Mouse (Mus musculus) CH12.LX (cell line): ENCODE data around the gene Zfyve28.

Source experiments
- HCFC1 ChIP-seq: IDR thresholded peaks from 2 replicates; pipeline ENCODE4 v1.6.1; 2012; ENCODE audit warnings: low read depth, mild to moderate bottlenecking, inconsistent platforms, low read length, improper control_type of control experiment
- NELFE ChIP-seq: IDR thresholded peaks from 2 replicates; pipeline ENCODE4 v1.6.1; 2011; ENCODE audit warnings: low read depth, low read length, improper control_type of control experiment

DNA sequence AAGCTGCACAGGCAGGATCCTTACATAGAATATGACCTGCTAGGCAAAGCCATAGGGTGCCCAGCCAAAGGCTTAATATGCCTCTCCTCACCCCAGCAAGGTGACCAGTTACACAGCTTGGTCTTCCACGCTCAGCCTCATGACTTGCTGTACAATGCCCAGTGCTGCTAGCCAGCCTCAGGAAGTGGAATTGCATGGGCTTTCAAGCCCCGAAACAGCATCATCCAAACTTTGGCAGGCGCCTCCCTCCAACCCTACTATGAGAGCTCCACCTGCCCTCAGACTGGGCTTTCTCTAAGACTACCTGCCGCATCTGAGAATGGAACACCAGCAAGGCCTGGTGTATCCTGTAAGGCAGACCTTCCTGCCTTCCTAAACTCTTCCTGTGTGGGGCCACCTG, 110.4 kb downstream of the Zfyve28 start:
- no peak for TF ChIP-seq HCFC1
- no peak for TF ChIP-seq NELFE
